ENCODE assay signal across 21 mouse cellular contexts in genomic region chr4:102617774-102618173, GRCm38 (mm10).
A peak's percentile ranks its signal among the peaks of the same experiment; 100 is the strongest.
DNase-seq lines count a peak whose midpoint lies in the region; ATAC-seq and TF ChIP-seq lines count a peak whose summit lies in the region.
"Had no signal": no experiment of that assay in that cellular context is flagged by ENCODE, and none has a peak within 500 bp of the region (broad histone marks: within the 10 kb centered on the region; RNA-seq: fewer than 3 reads in every experiment).

No protein-coding gene starts in this region.

- TF ChIP-seq CTCF in lung, postnatal 0 days (IDR thresholded peaks at IDR 0.05) = no peak

- H3K9ac ChIP-seq in heart, embryonic 12.5 days = no peak overlapping the region
- no peak overlapping the region for H3K9ac ChIP-seq in limb, embryonic 12.5 days (replicated peaks)
- no peak overlapping the region for H3K9ac ChIP-seq in lung, postnatal 0 days (replicated peaks; ENCODE audit: low read depth)
- H3K9ac ChIP-seq: embryonic facial prominence, embryonic 13.5 days; forebrain, embryonic 12.5 days; hindbrain, embryonic 15.5 days had no signal

- no peaks in the 10 kb centered on the region for H3K36me3 ChIP-seq in heart, embryonic 12.5 days
- no peaks in the 10 kb centered on the region for H3K36me3 ChIP-seq in limb, embryonic 12.5 days
- no peaks in the 10 kb centered on the region for H3K36me3 ChIP-seq in limb, embryonic 10.5 days
- H3K36me3 ChIP-seq in lung, postnatal 0 days (ENCODE audit: insufficient read depth, low read length) = no peaks in the 10 kb centered on the region
- H3K36me3 ChIP-seq: embryonic facial prominence, embryonic 13.5 days; forebrain, embryonic 12.5 days; G1E; heart, embryonic 10.5 days; hindbrain, embryonic 15.5 days had no signal

- H3K9me3 ChIP-seq in heart, embryonic 12.5 days (replicated peaks) = no peaks in the 10 kb centered on the region
- H3K9me3 ChIP-seq in limb, embryonic 12.5 days = no peaks in the 10 kb centered on the region
- no peaks in the 10 kb centered on the region for H3K9me3 ChIP-seq in limb, embryonic 10.5 days (replicated peaks)
- no peaks in the 10 kb centered on the region for H3K9me3 ChIP-seq in lung, postnatal 0 days (ENCODE audit: low read length)
- H3K9me3 ChIP-seq: embryonic facial prominence, embryonic 13.5 days; forebrain, embryonic 12.5 days; heart, embryonic 10.5 days; hindbrain, embryonic 15.5 days had no signal

- no peaks in the 10 kb centered on the region for H3K27me3 ChIP-seq in heart, embryonic 12.5 days (replicated peaks)
- H3K27me3 ChIP-seq in limb, embryonic 12.5 days = no peaks in the 10 kb centered on the region
- H3K27me3 ChIP-seq in limb, embryonic 10.5 days (ENCODE audit: low read depth, poor library complexity, severe bottlenecking) = no peaks in the 10 kb centered on the region
- no peaks in the 10 kb centered on the region for H3K27me3 ChIP-seq in lung, postnatal 0 days (replicated peaks; ENCODE audit: insufficient read depth, low read length)
- H3K27me3 ChIP-seq: forebrain, embryonic 12.5 days; hindbrain, embryonic 15.5 days had no signal

- no peak overlapping the region for H3K27ac ChIP-seq in heart, embryonic 12.5 days (ENCODE audit: poor library complexity, severe bottlenecking)
- H3K27ac ChIP-seq in limb, embryonic 12.5 days = 0 out of 2 replicates have a peak overlapping the region, but pooled peaks have one; percentile 20
- no peak overlapping the region for H3K27ac ChIP-seq in limb, embryonic 10.5 days
- H3K27ac ChIP-seq in lung, postnatal 0 days (ENCODE audit: low read length) = no peak overlapping the region
- H3K27ac ChIP-seq: embryonic facial prominence, embryonic 13.5 days; forebrain, embryonic 12.5 days; heart, embryonic 10.5 days; hindbrain, embryonic 15.5 days had no signal

- peaks cover 3% of the 10 kb centered on the region; the same call in 1 of the 2 replicates for H3K4me1 ChIP-seq in heart, embryonic 12.5 days (replicated peaks)
- no peaks in the 10 kb centered on the region for H3K4me1 ChIP-seq in limb, embryonic 12.5 days (replicated peaks)
- no peaks in the 10 kb centered on the region for H3K4me1 ChIP-seq in limb, embryonic 10.5 days
- H3K4me1 ChIP-seq in lung, postnatal 0 days (ENCODE audit: insufficient read depth, low read depth, low read length) = peaks cover 4% of the 10 kb centered on the region; the same call in 1 of the 2 replicates
- H3K4me1 ChIP-seq: embryonic facial prominence, embryonic 13.5 days; hindbrain, embryonic 15.5 days had no signal

- no peak overlapping the region for H3K4me2 ChIP-seq in heart, embryonic 12.5 days
- no peak overlapping the region for H3K4me2 ChIP-seq in limb, embryonic 12.5 days
- H3K4me2 ChIP-seq in lung, postnatal 0 days (replicated peaks; ENCODE audit: low read depth, low read length) = no peak overlapping the region
- H3K4me2 ChIP-seq: embryonic facial prominence, embryonic 13.5 days; forebrain, embryonic 12.5 days; hindbrain, embryonic 15.5 days had no signal

- H3K4me3 ChIP-seq in heart, embryonic 12.5 days = no peak overlapping the region
- H3K4me3 ChIP-seq in limb, embryonic 12.5 days (replicated peaks) = no peak overlapping the region
- no peak overlapping the region for H3K4me3 ChIP-seq in limb, embryonic 10.5 days
- no peak overlapping the region for H3K4me3 ChIP-seq in lung, postnatal 0 days (ENCODE audit: low read depth, low read length)
- H3K4me3 ChIP-seq: embryonic facial prominence, embryonic 13.5 days; forebrain, embryonic 12.5 days; heart, embryonic 10.5 days; hindbrain, embryonic 15.5 days had no signal

- 58% methylated on average over 4 of the region's 4 CpGs for WGBS in heart, embryonic 12.5 days
- 46% methylated on average over 4 of the region's 4 CpGs for WGBS in limb, embryonic 12.5 days
- WGBS in limb, embryonic 10.5 days = 75% methylated on average over 4 of the region's 4 CpGs
- WGBS in lung, postnatal 0 days = 35% methylated on average over 4 of the region's 4 CpGs

- 0 out of 2 replicates have a peak, but pooled peaks have one; percentile 18 for TF ChIP-seq EP300 in lung, postnatal 0 days (IDR thresholded peaks at IDR 0.05)

- DNase-seq in heart, adult 11 months = peak; percentile 52
- DNase-seq in limb, embryonic 10.5 days (ENCODE audit: low spot score) = no peak
- peak; percentile 33 for DNase-seq in lung, postnatal 0 days (ENCODE audit: low spot score)
- no peak for DNase-seq in lung, postnatal 10 days
- no peak for DNase-seq in gastrocnemius, postnatal 4 days (ENCODE audit: low spot score in 2 of 2)
- DNase-seq: adrenal gland, postnatal 10 days; B cell, adult 2 months; cerebellum, adult 11-12 months; cerebellum, adult 9-10 months; cerebellum, postnatal 25 days; gastrocnemius, postnatal 10 days; heart, postnatal 36 days had no signal

- no peak for ATAC-seq in heart, embryonic 12.5 days (ENCODE audit: insufficient number of reproducible peaks, low FRiP score)
- no peak for ATAC-seq in limb, embryonic 12.5 days (ENCODE audit: insufficient number of reproducible peaks, insufficient read depth, low FRiP score, low TSS enrichment, low read depth)
- ATAC-seq in lung, postnatal 0 days = 0 out of 2 replicates have a peak, but pooled peaks have one; percentile 38
- ATAC-seq: CD4-positive, CD25-positive, alpha-beta regulatory T cell, adult 4 months; forebrain, embryonic 16.5 days had no signal

Comparison
In these comparisons a context has a peak if more than half of its experiments do, and no peak if none do; other contexts are left out.
1. DNase-seq: peak in heart, adult 11 months (single experiment) and lung, postnatal 0 days (single experiment); none in limb, embryonic 10.5 days (single experiment), lung, postnatal 10 days (single experiment) and gastrocnemius, postnatal 4 days (0 of 2).